In genomic region chr4:127027228-127028190, GRCm38 (mm10) we compare ENCODE assay signal across 8 mouse cellular contexts. TPM values are rescaled to one million over a fixed set of nuclear protein-coding genes. Genes with fewer than 3 reads are reported as not detected.
DNase-seq lines count a peak whose midpoint lies in the region; ATAC-seq and TF ChIP-seq lines count a peak whose summit lies in the region.

No protein-coding gene starts in this region.

- WGBS in cerebellum, adult 2 months = 29% methylated on average over 4 of the region's 4 CpGs
- WGBS in neural tube, embryonic 11.5 days = 88% methylated on average over 4 of the region's 4 CpGs
- 63% methylated on average over 4 of the region's 4 CpGs for WGBS in neural tube, embryonic 15.5 days

- TF ChIP-seq CTCF in cerebellum, adult 2 months (IDR thresholded peaks at IDR 0.05; ENCODE audit: borderline replicate concordance, insufficient read depth, low read depth, low read length) = peak; percentile 56; the same call in 1 of the 2 replicates

- H3K4me3 ChIP-seq in cerebellum, adult 2 months (replicated peaks; ENCODE audit: insufficient read depth, low read depth, low read length) = no peak overlapping the region
- no peak overlapping the region for H3K4me3 ChIP-seq in neural tube, embryonic 11.5 days (ENCODE audit: low read depth, low read length)
- no peak overlapping the region for H3K4me3 ChIP-seq in neural tube, embryonic 15.5 days (replicated peaks)

- H3K4me1 ChIP-seq in cerebellum, adult 2 months (ENCODE audit: control insufficient read depth, insufficient read depth, low read length) = no peaks in the 10 kb centered on the region
- H3K4me1 ChIP-seq in neural tube, embryonic 11.5 days (ENCODE audit: control insufficient read depth, insufficient read depth, low read length) = peaks cover 13% of the 10 kb centered on the region
- peaks cover 35% of the 10 kb centered on the region for H3K4me1 ChIP-seq in neural tube, embryonic 15.5 days

- peaks cover 26% of the 10 kb centered on the region for H3K36me3 ChIP-seq in neural tube, embryonic 11.5 days (ENCODE audit: control insufficient read depth, insufficient read depth, low read length)
- H3K36me3 ChIP-seq in neural tube, embryonic 15.5 days = peaks cover 57% of the 10 kb centered on the region

- DNase-seq in cerebellum, adult 2 months = peak; percentile 41 to 56
- DNase-seq in neural tube, embryonic 11.5 days (ENCODE audit: low spot score) = peak; percentile 51
- peak; percentile 47 for DNase-seq in cerebellum, adult 9-11 months
- DNase-seq in kidney, adult 8-10 months = peak; percentile 43 to 68
- DNase-seq in left cerebral cortex, adult 18-20 months (ENCODE audit: low spot score in 2 of 2) = no peak

- H3K9me3 ChIP-seq in neural tube, embryonic 11.5 days (ENCODE audit: control insufficient read depth, low read length) = no peaks in the 10 kb centered on the region
- no peaks in the 10 kb centered on the region for H3K9me3 ChIP-seq in neural tube, embryonic 15.5 days (replicated peaks)

- H3K27me3 ChIP-seq in cerebellum, adult 2 months (ENCODE audit: control insufficient read depth, insufficient read depth, low read length) = no peaks in the 10 kb centered on the region
- no peaks in the 10 kb centered on the region for H3K27me3 ChIP-seq in neural tube, embryonic 11.5 days (ENCODE audit: control insufficient read depth, insufficient read depth, low read length)
- no peaks in the 10 kb centered on the region for H3K27me3 ChIP-seq in neural tube, embryonic 15.5 days (replicated peaks)

- no peak for TF ChIP-seq POLR2A in cerebellum, adult 2 months (IDR thresholded peaks at IDR 0.05; ENCODE audit: borderline replicate concordance, insufficient read depth, low read length)

- H3K4me2 ChIP-seq in neural tube, embryonic 11.5 days (ENCODE audit: low read depth) = no peak overlapping the region
- no peak overlapping the region for H3K4me2 ChIP-seq in neural tube, embryonic 15.5 days

- H3K27ac ChIP-seq in cerebellum, adult 2 months (ENCODE audit: insufficient read depth, low read length) = no peak overlapping the region
- H3K27ac ChIP-seq in neural tube, embryonic 11.5 days (ENCODE audit: low read depth, low read length) = no peak overlapping the region
- no peak overlapping the region for H3K27ac ChIP-seq in neural tube, embryonic 15.5 days (replicated peaks)

- ATAC-seq in cerebellum, adult (ENCODE audit: insufficient number of reproducible peaks, low FRiP score, low TSS enrichment) = no peak
- peak; percentile 27; the same call in 1 of the 2 replicates for ATAC-seq in neural tube, embryonic 11.5 days (ENCODE audit: insufficient read depth, low FRiP score, low TSS enrichment)
- ATAC-seq in neural tube, embryonic 15.5 days (ENCODE audit: low FRiP score) = no peak
- peak; percentile 60; the same call in 1 of the 2 replicates for ATAC-seq in megakaryocyte-erythroid progenitor cell, adult 5-6 weeks (replicated peaks; ENCODE audit: low FRiP score, low TSS enrichment, poor library complexity, severe bottlenecking)

- no peak overlapping the region for H3K9ac ChIP-seq in neural tube, embryonic 11.5 days (ENCODE audit: low read length)
- H3K9ac ChIP-seq in neural tube, embryonic 15.5 days (replicated peaks) = no peak overlapping the region

RNA-seq across cellular contexts. Expression of gene Sfpq, which starts 6.4 kb away (rescaled TPM):
- polyA plus RNA-seq in cerebellum, adult 2 months (2012; rRNA removed) = 130 and 134 TPM in 2 replicates
- 155 and 163 TPM in 2 replicates for polyA plus RNA-seq in neural tube, embryonic 11.5 days (2014; fragmentation: Nextera tagmentation; extraction: Ambion mirVana)
- polyA plus RNA-seq in neural tube, embryonic 15.5 days (2015; fragmentation: Nextera tagmentation; extraction: Ambion mirVana) = 67.3 and 67.6 TPM in 2 replicates
- total RNA-seq in megakaryocyte-erythroid progenitor cell, adult 5-6 weeks (2014; fragmentation: Nextera tagmentation) = 426 and 540 TPM in 2 replicates
- 945 and 968 TPM in 2 replicates for total RNA-seq in megakaryocyte-erythroid progenitor cell, adult 5-6 weeks (2017)
- total RNA-seq in left cerebral cortex, adult 18-20 months (2021) = 100 to 1,000 TPM; 240 to 256 TPM

RNA-seq across cellular contexts. Expression of gene Zmym1, which starts 33.4 kb away (rescaled TPM):
- polyA plus RNA-seq in cerebellum, adult 2 months (2012; rRNA removed) = 9.0 and 10.0 TPM in 2 replicates
- polyA plus RNA-seq in neural tube, embryonic 11.5 days (2014; fragmentation: Nextera tagmentation; extraction: Ambion mirVana) = 33.5 and 37.9 TPM in 2 replicates
- 24.6 and 25.6 TPM in 2 replicates for polyA plus RNA-seq in neural tube, embryonic 15.5 days (2015; fragmentation: Nextera tagmentation; extraction: Ambion mirVana)
- 13.6 and 16.8 TPM in 2 replicates for total RNA-seq in megakaryocyte-erythroid progenitor cell, adult 5-6 weeks (2014; fragmentation: Nextera tagmentation)
- 19.8 and 20.0 TPM in 2 replicates for total RNA-seq in megakaryocyte-erythroid progenitor cell, adult 5-6 weeks (2017)
- 10 to 100 TPM; 14.6 to 20.1 TPM for total RNA-seq in left cerebral cortex, adult 18-20 months (2021)

RNA-seq across cellular contexts. Expression of gene Zmym6, which starts 49.7 kb away (rescaled TPM):
- polyA plus RNA-seq in cerebellum, adult 2 months (2012; rRNA removed) = 35.3 and 37.0 TPM in 2 replicates
- 28.3 and 30.0 TPM in 2 replicates for polyA plus RNA-seq in neural tube, embryonic 11.5 days (2014; fragmentation: Nextera tagmentation; extraction: Ambion mirVana)
- 31.6 and 33.7 TPM in 2 replicates for polyA plus RNA-seq in neural tube, embryonic 15.5 days (2015; fragmentation: Nextera tagmentation; extraction: Ambion mirVana)
- total RNA-seq in megakaryocyte-erythroid progenitor cell, adult 5-6 weeks (2014; fragmentation: Nextera tagmentation) = 12.3 and 17.9 TPM in 2 replicates
- total RNA-seq in megakaryocyte-erythroid progenitor cell, adult 5-6 weeks (2017) = 11.2 and 14.4 TPM in 2 replicates
- 10 to 100 TPM; 33.5 to 37.6 TPM for total RNA-seq in left cerebral cortex, adult 18-20 months (2021)

RNA-seq across cellular contexts. Expression of gene Zmym4, which starts 59.6 kb away (rescaled TPM):
- 25.7 and 27.6 TPM in 2 replicates for polyA plus RNA-seq in cerebellum, adult 2 months (2012; rRNA removed)
- polyA plus RNA-seq in neural tube, embryonic 11.5 days (2014; fragmentation: Nextera tagmentation; extraction: Ambion mirVana) = 24.2 and 30.4 TPM in 2 replicates
- polyA plus RNA-seq in neural tube, embryonic 15.5 days (2015; fragmentation: Nextera tagmentation; extraction: Ambion mirVana) = 22.6 and 24.9 TPM in 2 replicates
- 38.7 and 57.2 TPM in 2 replicates for total RNA-seq in megakaryocyte-erythroid progenitor cell, adult 5-6 weeks (2014; fragmentation: Nextera tagmentation)
- total RNA-seq in megakaryocyte-erythroid progenitor cell, adult 5-6 weeks (2017) = 41.2 and 56.1 TPM in 2 replicates
- total RNA-seq in left cerebral cortex, adult 18-20 months (2021) = 10 to 100 TPM; 59.3 to 60.3 TPM

Comparison
In these comparisons a context has a peak if more than half of its experiments do, and no peak if none do; other contexts are left out.
1. ATAC-seq: peak in neural tube, embryonic 11.5 days (single experiment) and megakaryocyte-erythroid progenitor cell, adult 5-6 weeks (single experiment); none in cerebellum, adult (single experiment) and neural tube, embryonic 15.5 days (single experiment).
2. DNase-seq: peak in cerebellum, adult 2 months (2 of 2), neural tube, embryonic 11.5 days (single experiment), cerebellum, adult 9-11 months (single experiment) and kidney, adult 8-10 months (2 of 2); none in left cerebral cortex, adult 18-20 months (0 of 2).